Mouse (Mus musculus) frontal cortex, postnatal 25 days (tissue): ENCODE results near the gene Fam227a.
A peak's percentile ranks its signal among the peaks of the same experiment; 100 is the strongest.

Experiments used
- DNase-seq, 2 experiments: peaks; one replicate each; pipeline ENCODE4 v3.0.0; 2022; ENCODE audit warnings: low spot score in 2 of 2

Gene Fam227a

GRCm38 (mm10) chr15:79615501-79615900, 43.3 kb downstream of the Fam227a start:
- no peak for DNase-seq

- DNase-seq, result no peak
These were observed 49.5 kb downstream of the Fam227a start for GRCm38 (mm10) chr15:79609226-79609625.

DNA sequence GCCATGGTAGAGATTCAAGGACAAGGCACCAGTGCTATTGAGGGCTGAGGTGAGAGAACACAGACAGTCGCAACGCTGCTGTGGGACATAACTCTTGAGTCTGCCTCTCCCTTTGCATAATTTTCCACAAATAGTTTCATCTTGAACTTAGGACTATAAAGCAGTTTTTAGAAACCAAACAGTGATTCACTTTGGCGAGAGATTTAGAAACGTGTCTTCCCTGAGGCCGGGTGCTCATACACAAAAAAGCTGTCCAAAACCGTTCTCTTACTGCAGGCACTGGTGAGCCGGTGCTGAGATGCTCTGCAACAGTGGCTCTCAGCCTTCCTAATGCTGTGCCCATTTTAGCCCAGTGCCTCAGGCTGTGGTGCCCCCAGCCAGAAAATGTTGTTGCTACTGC, 50.5 kb downstream of the Fam227a start:
- DNase-seq, result no peak

- DNase-seq, result peak in 1 of 2 experiments; percentile 19
These were observed 51.0 kb downstream of the Fam227a start for GRCm38 (mm10) chr15:79607757-79608156.

GRCm38 (mm10) chr15:79606161-79606560, 52.6 kb downstream of the Fam227a start:
- DNase-seq, result no peak

GRCm38 (mm10) chr15:79604990-79605665, 53.6 kb downstream of the Fam227a start, which contains the start of gene Dmc1:
Gene Dmc1, minus strand, starts transcription at chr15:79605109.
- peak in 1 of 2 experiments; percentile 8 for DNase-seq

GRCm38 (mm10) chr15:79600176-79600575, 58.6 kb downstream of the Fam227a start:
- DNase-seq, result peak in 1 of 2 experiments; percentile 23

DNA sequence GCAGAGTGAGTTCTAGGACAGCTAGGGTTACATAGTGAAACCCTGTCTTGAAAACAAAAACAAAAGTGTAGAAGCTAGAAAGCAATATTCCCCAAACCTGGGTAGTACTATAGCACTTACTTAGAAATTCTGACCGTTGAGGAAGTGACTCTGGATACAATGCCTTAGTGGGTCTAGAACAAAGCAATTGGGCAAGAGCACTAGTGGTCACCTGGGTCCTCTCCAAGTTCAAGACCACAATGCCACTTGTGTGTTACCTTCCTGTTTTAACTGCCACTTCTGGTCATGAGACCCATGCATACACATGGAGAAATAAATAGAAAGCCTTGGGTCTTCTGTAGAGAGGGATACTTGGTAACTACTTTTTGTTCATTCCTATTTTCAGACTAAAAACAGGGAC, 60.0 kb downstream of the Fam227a start:
- DNase-seq, result no peak

DNA sequence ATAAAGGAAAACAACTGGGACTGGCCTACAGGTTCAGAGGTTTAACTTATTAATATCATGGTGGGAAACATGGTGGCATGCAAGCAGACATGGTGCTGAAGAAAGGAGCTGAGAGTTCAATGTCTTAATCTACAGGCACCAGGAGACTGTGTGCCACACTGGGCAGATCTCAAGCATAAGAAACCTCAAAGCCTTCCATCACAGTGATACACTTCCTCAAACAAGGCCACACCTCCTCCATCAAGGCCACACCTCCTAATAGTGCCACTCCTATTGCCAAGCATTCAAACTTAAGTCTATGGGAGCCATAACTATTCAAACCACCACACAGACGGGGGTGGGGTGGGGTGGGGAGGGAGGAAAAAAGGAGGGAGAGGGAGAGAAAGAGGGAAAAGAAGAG, 77.2 kb downstream of the Fam227a start:
- no peak for DNase-seq

- DNase-seq, result no peak
These were observed 80.9 kb downstream of the Fam227a start for GRCm38 (mm10) chr15:79577671-79578426.

- no peak for DNase-seq
These were observed 81.8 kb downstream of the Fam227a start for GRCm38 (mm10) chr15:79576947-79577346.

DNA sequence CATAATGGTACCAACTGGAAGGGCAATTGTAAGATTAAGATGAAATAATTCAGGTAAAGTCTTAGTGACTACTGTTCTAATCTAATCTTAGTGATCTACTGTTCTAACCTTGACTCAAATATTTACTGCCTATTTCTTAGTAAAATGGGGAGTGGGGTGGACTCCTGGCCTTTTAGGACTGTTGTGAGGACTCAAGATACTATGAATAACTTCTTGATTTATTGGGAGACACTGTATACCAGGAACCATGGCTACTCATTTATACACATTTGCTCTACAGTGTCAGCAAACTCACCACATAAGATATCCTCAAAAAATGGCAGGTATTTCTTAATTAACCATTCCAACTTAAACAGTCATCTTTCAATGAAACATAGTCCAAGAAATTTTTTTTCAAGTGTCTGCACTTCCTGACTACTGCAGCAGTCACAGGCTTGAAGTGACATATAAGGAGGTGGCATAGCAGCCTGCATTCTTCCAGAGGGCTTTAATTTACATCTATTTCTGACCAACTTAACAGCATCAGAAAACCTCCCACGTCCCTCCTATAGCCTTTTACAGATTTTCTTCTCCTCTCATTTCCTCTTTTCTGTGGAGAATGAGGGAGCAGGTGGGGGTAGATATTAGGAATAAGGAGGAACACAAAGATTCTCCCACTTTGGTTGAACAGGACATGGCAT, 83.1 kb downstream of the Fam227a start:
- no peak for DNase-seq

DNA sequence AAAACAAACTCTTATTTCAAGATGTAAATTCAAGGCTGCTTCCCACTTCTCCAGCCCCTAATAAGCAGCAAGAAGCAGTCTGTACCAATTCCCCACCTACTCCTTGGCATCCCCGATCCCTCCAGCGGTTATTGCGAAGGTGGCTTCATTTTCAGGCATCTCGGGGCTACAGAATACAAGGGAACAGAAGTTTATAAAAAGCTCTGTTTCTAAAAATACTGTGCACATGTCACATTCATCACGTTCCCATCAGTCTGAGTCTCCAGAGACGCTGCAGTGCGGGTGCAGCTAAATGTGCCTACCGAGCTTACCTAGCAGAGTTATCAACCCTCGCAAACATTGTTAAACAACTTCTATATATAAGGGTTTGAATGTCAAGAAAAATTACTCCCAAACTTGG, 96.3 kb downstream of the Fam227a start:
- DNase-seq, result peak; percentile 16 to 28

DNA sequence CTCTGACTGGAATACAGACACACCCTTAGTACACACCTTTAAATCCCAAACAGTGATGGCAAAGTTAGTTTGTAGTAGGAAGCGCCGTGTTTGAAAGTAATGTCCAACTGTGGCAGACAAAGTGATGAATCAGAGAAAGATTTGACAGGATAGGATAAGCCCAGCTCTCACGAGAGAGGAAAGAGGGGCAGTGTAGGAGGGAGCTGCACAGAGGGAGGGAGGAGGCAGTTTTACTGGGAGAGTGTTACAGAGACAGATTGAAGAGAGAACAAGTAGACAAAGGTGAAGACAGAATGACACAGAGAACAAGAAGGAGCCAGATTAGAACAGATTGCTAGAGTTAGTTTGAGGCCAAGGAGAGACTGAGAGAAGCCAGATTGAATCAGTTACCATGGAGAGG, 99.1 kb downstream of the Fam227a start:
- DNase-seq, result no peak
